Mouse (Mus musculus): ENCODE results near the gene Cpa3.

Cpa3 gene

GRCm38 (mm10) chr3:20242050-20242449 lies at the start of gene Cpa3:
Cpa3 (minus strand) TSS chr3:20242181.
- in situ Hi-C loops (cut with MboI; ENCODE audit: low sequenced_read_pairs): no loop called here

- in situ Hi-C loops (cut with MboI; ENCODE audit: low sequenced_read_pairs): no loop called here
These were observed 49.4 kb upstream of the Cpa3 start for GRCm38 (mm10) chr3:20291370-20291769.

GRCm38 (mm10) chr3:20288761-20289160 lies 46.8 kb upstream of the Cpa3 start:
- in situ Hi-C loops (cut with MboI; ENCODE audit: low sequenced_read_pairs): no loop called here

GRCm38 (mm10) chr3:20281796-20282195 lies 39.8 kb upstream of the Cpa3 start:
- in situ Hi-C loops (cut with MboI; ENCODE audit: low sequenced_read_pairs): no loop called here

GRCm38 (mm10) chr3:20275633-20276032 lies 33.7 kb upstream of the Cpa3 start, which contains the start of gene Cpb1:
Cpb1 (minus strand) TSS chr3:20275733.
- in situ Hi-C loops (cut with MboI; ENCODE audit: low sequenced_read_pairs): no loop called here

GRCm38 (mm10) chr3:20254566-20255479 lies 12.8 kb upstream of the Cpa3 start:
- in situ Hi-C loops (cut with MboI; ENCODE audit: low sequenced_read_pairs): no loop called here

- in situ Hi-C loops (cut with MboI; ENCODE audit: low sequenced_read_pairs): no loop called here
These were observed 1.9 kb upstream of the Cpa3 start for GRCm38 (mm10) chr3:20243913-20244312.

GRCm38 (mm10) chr3:20239741-20240140 lies 2.2 kb downstream of the Cpa3 start:
- in situ Hi-C loops (cut with MboI; ENCODE audit: low sequenced_read_pairs): no loop called here

GRCm38 (mm10) chr3:20236965-20237364 lies 5.0 kb downstream of the Cpa3 start:
- in situ Hi-C loops (cut with MboI; ENCODE audit: low sequenced_read_pairs): no loop called here

GRCm38 (mm10) chr3:20229027-20229426 lies 13.0 kb downstream of the Cpa3 start:
- in situ Hi-C loops (cut with MboI; ENCODE audit: low sequenced_read_pairs): no loop called here

GRCm38 (mm10) chr3:20225429-20225828 lies 16.6 kb downstream of the Cpa3 start:
- in situ Hi-C loops (cut with MboI; ENCODE audit: low sequenced_read_pairs): no loop called here

GRCm38 (mm10) chr3:20222926-20223698 lies 18.9 kb downstream of the Cpa3 start:
- in situ Hi-C loops (cut with MboI; ENCODE audit: low sequenced_read_pairs): no loop called here

- in situ Hi-C loops (cut with MboI; ENCODE audit: low sequenced_read_pairs): no loop called here
These were observed 19.8 kb downstream of the Cpa3 start for GRCm38 (mm10) chr3:20222136-20222535.

- in situ Hi-C loops (cut with MboI; ENCODE audit: low sequenced_read_pairs): loop anchor here (10.0 kb wide), 1 partner anchor 294 kb away; no protein-coding TSS in a partner anchor
These were observed 43.1 kb downstream of the Cpa3 start for GRCm38 (mm10) chr3:20198869-20199268.

- in situ Hi-C loops (cut with MboI; ENCODE audit: low sequenced_read_pairs): loop anchor here (10.0 kb wide), 1 partner anchor 293 kb away; no protein-coding TSS in a partner anchor
These were observed 44.1 kb downstream of the Cpa3 start for GRCm38 (mm10) chr3:20197878-20198277.

GRCm38 (mm10) chr3:20188976-20189675 lies 52.9 kb downstream of the Cpa3 start:
- in situ Hi-C loops (cut with MboI; ENCODE audit: low sequenced_read_pairs): no loop called here

GRCm38 (mm10) chr3:20172394-20172793 lies 69.6 kb downstream of the Cpa3 start:
- in situ Hi-C loops (cut with MboI; ENCODE audit: low sequenced_read_pairs): no loop called here

GRCm38 (mm10) chr3:20167487-20167886 lies 74.5 kb downstream of the Cpa3 start:
- in situ Hi-C loops (cut with MboI; ENCODE audit: low sequenced_read_pairs): no loop called here
